Mouse (Mus musculus): Measurements from ENCODE around the gene Zbtb2.

- no peak for TF ChIP-seq GATA1 (IDR thresholded peaks at IDR 0.05; ENCODE audit: borderline replicate concordance, low read length)
- TF ChIP-seq CTCF (IDR thresholded peaks at IDR 0.05; ENCODE audit: low read depth, low read length): no peak
- no peak for TF ChIP-seq TAL1 (conservative IDR thresholded peaks at IDR 0.05; ENCODE audit: low read depth, low read length)
Observed at GRCm38 (mm10) chr10:4333319-4333718, 54.6 kb downstream of the Zbtb2 start.

Measured in G1E (cell line).